Mouse (Mus musculus) heart, adult 2 months (tissue): ENCODE data around the gene Ccdc34. TPM values are rescaled to one million over a fixed set of nuclear protein-coding genes. Genes with fewer than 3 reads are reported as not detected.

Source experiments
- DNase-seq, 2 experiments: peaks; one replicate each; pipeline ENCODE4 v3.0.0; 2021
- H3K27ac ChIP-seq: fragments of 200-600 bp; 2 replicates; pipeline ENCODE4 v1.8.1; 2022
- H3K27me3 ChIP-seq: fragments of 200-500 bp; 2 replicates; pipeline ENCODE4 v1.6.1; 2012; ENCODE audit warnings: mild to moderate bottlenecking, low read length, inconsistent platforms, mixed read lengths; ENCODE audit not compliant: control insufficient read depth, insufficient read depth
- H3K36me3 ChIP-seq: fragments of 200-500 bp; 2 replicates; pipeline ENCODE4 v1.6.1; 2012; ENCODE audit warnings: low read length, inconsistent platforms; ENCODE audit not compliant: control insufficient read depth, insufficient read depth
- H3K4me1 ChIP-seq: fragments of 200-500 bp; 2 replicates; pipeline ENCODE4 v1.6.1; 2011; ENCODE audit warnings: low read length; ENCODE audit not compliant: control insufficient read depth, insufficient read depth
- H3K4me3 ChIP-seq: fragments of 200-600 bp; 2 replicates; pipeline ENCODE4 v1.8.1; 2022
- H3K79me2 ChIP-seq: fragments of 200-500 bp; replicated peaks from 2 replicates; pipeline ENCODE4 v1.6.1; 2012; ENCODE audit warnings: mild to moderate bottlenecking, inconsistent platforms, low read length, moderate library complexity, mixed read lengths; ENCODE audit not compliant: control insufficient read depth, insufficient read depth
- H3K9ac ChIP-seq: fragments of 200-500 bp; 2 replicates; pipeline ENCODE4 v1.6.1; 2012; ENCODE audit warnings: low read depth, mild to moderate bottlenecking, control low read depth, inconsistent platforms, low read length, mixed read lengths
- CTCF ChIP-seq: fragments of 200-600 bp; IDR thresholded peaks from 2 replicates; pipeline ENCODE4 v1.8.1; 2022; ENCODE audit warnings: antibody characterized with exemption, mild to moderate bottlenecking, moderate library complexity
- EP300 ChIP-seq: fragments of 200-500 bp; IDR thresholded peaks from 2 replicates; pipeline ENCODE4 v1.6.1; 2011; ENCODE audit warnings: low read depth, low read length, control low read depth; ENCODE audit not compliant: insufficient read depth
- POLR2A ChIP-seq: fragments of 200-500 bp; IDR thresholded peaks from 2 replicates; pipeline ENCODE4 v1.6.1; 2011; ENCODE audit warnings: mild to moderate bottlenecking, low read depth, low read length, control low read depth; ENCODE audit not compliant: insufficient read depth
- WGBS: fragments of 180-500 bp; shearing (Covaris S2); methylation state at CpG from one replicate; pipeline ENCODE4 v1.1.7; 2018; 5-methylcytosine and 5-hydroxymethylcytosine counted together
- intact Hi-C: fragments of 180-260 bp; cut with DNase I; formaldehyde crosslinking; loops from one replicate; pipeline ENCODE4 v1.15.1; 2025
- polyA plus RNA-seq: library from polyadenylated mRNA; depleted of rRNA; stranded (reverse); fragments of >200 nt; gene quantifications from 2 replicates; pipeline ENCODE4 v1.2.3, GENCODE M21; 2012
- total RNA-seq, 2 experiments: library from RNA; stranded (reverse); gene quantifications; 2 replicates each; pipeline ENCODE4 v1.2.3; 2021

Gene Ccdc34
- total and polyA plus RNA-seq, 3 experiments: 1.8 to 4.6 (median 4.1) TPM

- H3K36me3 ChIP-seq: no peaks in the 10 kb centered on the region
- no peaks in the 10 kb centered on the region for H3K4me1 ChIP-seq
- H3K9ac ChIP-seq: no peak overlapping the region
- no peak for DNase-seq
- H3K27ac ChIP-seq: no peak overlapping the region
- H3K27me3 ChIP-seq: no peaks in the 10 kb centered on the region
- intact Hi-C loops: no loop called here
- no peak overlapping the region for H3K4me3 ChIP-seq
- WGBS: 45% methylated on average over 1 of the region's 1 CpGs
- no peaks in the 10 kb centered on the region for H3K79me2 ChIP-seq
- TF ChIP-seq CTCF (no peak), EP300 (no peak), POLR2A (no peak)
Measured at GRCm38 (mm10) chr2:110199648-110200047, 182.0 kb downstream of the Ccdc34 start.

- no peak for DNase-seq
- no peaks in the 10 kb centered on the region for H3K79me2 ChIP-seq
- no peaks in the 10 kb centered on the region for H3K27me3 ChIP-seq
- H3K4me3 ChIP-seq: no peak overlapping the region
- intact Hi-C loops: no loop called here
- no peak overlapping the region for H3K9ac ChIP-seq
- H3K36me3 ChIP-seq: no peaks in the 10 kb centered on the region
- no peak overlapping the region for H3K27ac ChIP-seq
- WGBS: 71% methylated on average over 4 of the region's 4 CpGs
- TF ChIP-seq CTCF (no peak), EP300 (no peak), POLR2A (no peak)
- no peaks in the 10 kb centered on the region for H3K4me1 ChIP-seq
Measured at GRCm38 (mm10) chr2:110201770-110202169, 184.2 kb downstream of the Ccdc34 start.

- Histone ChIP-seq H3K27ac (no peak overlapping the region), H3K79me2 (no peaks in the 10 kb centered on the region), H3K9ac (no peak overlapping the region), H3K4me3 (no peak overlapping the region), H3K27me3 (no peaks in the 10 kb centered on the region), H3K4me1 (no peaks in the 10 kb centered on the region), H3K36me3 (no peaks in the 10 kb centered on the region)
- DNase-seq: no peak
- intact Hi-C loops: no loop called here
- TF ChIP-seq POLR2A: no peak
- TF ChIP-seq EP300: no peak
- no peak for TF ChIP-seq CTCF
- WGBS: 72% methylated on average over 13 of the region's 13 CpGs
Measured at GRCm38 (mm10) chr2:110202716-110203497, 185.3 kb downstream of the Ccdc34 start.

DNA sequence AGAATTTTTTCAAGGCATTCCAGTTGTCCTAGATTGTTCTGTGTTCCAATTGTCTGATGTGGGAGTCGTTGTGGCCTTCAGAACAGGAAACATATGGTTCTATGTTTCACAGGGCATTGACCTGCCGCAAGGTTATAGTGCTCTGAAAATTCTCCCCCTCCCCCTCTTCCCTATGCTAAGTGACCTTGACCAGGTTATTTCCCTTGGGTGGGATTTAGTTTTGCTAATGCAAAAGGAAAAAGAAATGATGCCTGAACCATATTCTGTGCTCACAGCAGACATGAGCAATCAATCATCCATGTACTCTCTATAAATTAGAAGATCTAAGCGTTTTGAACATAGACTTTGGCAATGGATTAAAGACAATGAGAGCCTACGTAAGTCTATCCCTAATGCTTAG, 186.6 kb downstream of the Ccdc34 start:
- intact Hi-C loops: no loop called here
- H3K4me3 ChIP-seq: no peak overlapping the region

GRCm38 (mm10) chr2:110204705-110205318, 187.2 kb downstream of the Ccdc34 start:
- no peak overlapping the region for H3K27ac ChIP-seq
- no peaks in the 10 kb centered on the region for H3K36me3 ChIP-seq
- intact Hi-C loops: loop anchor here (1.0 to 5.0 kb wide), 4 partner anchors 142 to 301 kb away; partner anchors contain the start of gene Ccdc34
- H3K27me3 ChIP-seq: no peaks in the 10 kb centered on the region
- no peak overlapping the region for H3K4me3 ChIP-seq
- no peaks in the 10 kb centered on the region for H3K4me1 ChIP-seq
- DNase-seq: peak; percentile 66 to 75
- 10% methylated on average over 14 of the region's 14 CpGs for WGBS
- no peaks in the 10 kb centered on the region for H3K79me2 ChIP-seq
- H3K9ac ChIP-seq: no peak overlapping the region
- TF ChIP-seq CTCF: no peak; the same call in 1 of the 2 replicates
- TF ChIP-seq POLR2A: no peak
- TF ChIP-seq EP300: peak; percentile 68; the same call in 1 of the 2 replicates

More for the DNA sequence above, 186.6 kb downstream of the Ccdc34 start:
- Histone ChIP-seq H3K27me3 (no peaks in the 10 kb centered on the region), H3K79me2 (no peaks in the 10 kb centered on the region), H3K4me1 (no peaks in the 10 kb centered on the region), H3K27ac (no peak overlapping the region), H3K9ac (no peak overlapping the region), H3K36me3 (no peaks in the 10 kb centered on the region)
- DNase-seq: no peak
- TF ChIP-seq POLR2A (no peak), CTCF (no peak), EP300 (no peak)
- WGBS: 61% methylated on average over 4 of the region's 4 CpGs
